Comparison of ENCODE assay signal across 8 mouse cellular contexts in genomic region chr5:134959114-134959513, GRCm38 (mm10). TPM values are rescaled to one million over a fixed set of nuclear protein-coding genes. Genes with fewer than 3 reads are reported as not detected.
DNase-seq lines count a peak whose midpoint lies in the region; ATAC-seq and TF ChIP-seq lines count a peak whose summit lies in the region.
"Had no signal": no experiment of that assay in that cellular context is flagged by ENCODE, and none has a peak within 500 bp of the region (broad histone marks: within the 10 kb centered on the region; RNA-seq: fewer than 3 reads in every experiment).

No protein-coding gene starts in this region.

- no peaks in the 10 kb centered on the region for H3K9me3 ChIP-seq in lung, embryonic 16.5 days (ENCODE audit: control insufficient read depth, low read length)
- H3K9me3 ChIP-seq in heart, embryonic 10.5 days = no peaks in the 10 kb centered on the region
- no peaks in the 10 kb centered on the region for H3K9me3 ChIP-seq in hindbrain, embryonic 13.5 days

- no peak overlapping the region for H3K27ac ChIP-seq in lung, embryonic 16.5 days (ENCODE audit: low read length)
- H3K27ac ChIP-seq in heart, embryonic 10.5 days = peak overlapping the region; percentile 37; the same call in 1 of the 2 replicates
- H3K27ac ChIP-seq in hindbrain, embryonic 13.5 days = no peak overlapping the region

- peaks cover 13% of the 10 kb centered on the region; the same call in 1 of the 2 replicates for H3K4me1 ChIP-seq in lung, embryonic 16.5 days (replicated peaks; ENCODE audit: control insufficient read depth, insufficient read depth, low read length)
- H3K4me1 ChIP-seq in heart, embryonic 10.5 days = peaks cover 21% of the 10 kb centered on the region
- H3K4me1 ChIP-seq in hindbrain, embryonic 13.5 days (replicated peaks) = no peaks in the 10 kb centered on the region

- DNase-seq in lung, postnatal 14 days = no peak
- DNase-seq in adrenal gland, postnatal 10 days = peak; percentile 79
- no peak for DNase-seq in heart, embryonic 10.5 days (ENCODE audit: low spot score)
- no peak for DNase-seq in urinary bladder, postnatal 25 days (ENCODE audit: low spot score)

- 60% methylated on average over 7 of the region's 7 CpGs for WGBS in lung, embryonic 16.5 days
- 59% methylated on average over 7 of the region's 7 CpGs for WGBS in heart, embryonic 10.5 days
- WGBS in hindbrain, embryonic 13.5 days = 84% methylated on average over 7 of the region's 7 CpGs

- no peak overlapping the region for H3K9ac ChIP-seq in lung, embryonic 16.5 days (ENCODE audit: low read length)
- H3K9ac ChIP-seq in hindbrain, embryonic 13.5 days = no peak overlapping the region

- no peaks in the 10 kb centered on the region for H3K27me3 ChIP-seq in lung, embryonic 16.5 days (ENCODE audit: control insufficient read depth, insufficient read depth, low read depth, low read length)
- H3K27me3 ChIP-seq in heart, embryonic 10.5 days (ENCODE audit: insufficient read depth, poor library complexity, severe bottlenecking) = no peaks in the 10 kb centered on the region
- no peaks in the 10 kb centered on the region for H3K27me3 ChIP-seq in myocyte (ENCODE audit: control insufficient read depth, insufficient read depth, insufficient read length)
- H3K27me3 ChIP-seq in hindbrain, embryonic 13.5 days = 0 out of 2 replicates have a peak, but pooled peaks cover under 1% of the 10 kb centered on the region

- H3K36me3 ChIP-seq in lung, embryonic 16.5 days (ENCODE audit: control insufficient read depth, insufficient read depth, low read length) = no peaks in the 10 kb centered on the region
- H3K36me3 ChIP-seq in heart, embryonic 10.5 days = no peaks in the 10 kb centered on the region
- H3K36me3 ChIP-seq in myocyte (ENCODE audit: control insufficient read depth, insufficient read depth) = no peaks in the 10 kb centered on the region
- H3K36me3 ChIP-seq in hindbrain, embryonic 13.5 days = no peaks in the 10 kb centered on the region

- TF ChIP-seq POLR2A in myocyte (IDR thresholded peaks at IDR 0.05; ENCODE audit: insufficient read length, low read depth) = no peak

- no peaks in the 10 kb centered on the region for H3K79me2 ChIP-seq in myocyte (ENCODE audit: control insufficient read depth, insufficient read depth)

- H3K4me3 ChIP-seq in lung, embryonic 16.5 days (ENCODE audit: low read length) = no peak overlapping the region
- H3K4me3 ChIP-seq in heart, embryonic 10.5 days = no peak overlapping the region
- no peak overlapping the region for H3K4me3 ChIP-seq in myocyte
- H3K4me3 ChIP-seq in hindbrain, embryonic 13.5 days = no peak overlapping the region

- H3K4me2 ChIP-seq in lung, embryonic 16.5 days (ENCODE audit: low read depth, low read length) = no peak overlapping the region
- H3K4me2 ChIP-seq in myocyte (ENCODE audit: low read depth) = peak overlapping the region; percentile 55
- no peak overlapping the region for H3K4me2 ChIP-seq in hindbrain, embryonic 13.5 days

- no peak overlapping the region for H3ac ChIP-seq in myocyte (ENCODE audit: control insufficient read depth, insufficient read length)

- ATAC-seq in lung, embryonic 16.5 days (ENCODE audit: low read depth) = peak; percentile 19; the same call in 1 of the 2 replicates
- ATAC-seq in hindbrain, embryonic 13.5 days (ENCODE audit: low FRiP score) = no peak

TF ChIP-seq in myocyte, 11 proteins besides CTCF, POLR2A, EP300 and RAD21:
- TF ChIP-seq MYOG (IDR thresholded peaks at IDR 0.05; ENCODE audit: control insufficient read depth in 1 of 3, insufficient read depth in 1 of 3, insufficient read length in 2 of 3, low read depth in 2 of 3) (peak; percentile 70 to 94 (median 91)), TCF12 (IDR thresholded peaks at IDR 0.05; ENCODE audit: insufficient read depth, poor library complexity, severe bottlenecking) (peak; percentile 73), REST (IDR thresholded peaks at IDR 0.05; ENCODE audit: insufficient read depth, insufficient read length) (no peak), MYOD1 (IDR thresholded peaks at IDR 0.05; ENCODE audit: control insufficient read depth in 1 of 3, insufficient read length in 2 of 3, low read depth in 2 of 3) (peak; percentile 81 to 90 (median 87)), E2F4 (IDR thresholded peaks at IDR 0.05; ENCODE audit: insufficient read depth) (no peak), POLR2AphosphoS2 (IDR thresholded peaks at IDR 0.05; ENCODE audit: insufficient read length, low read depth) (no peak), MAX (IDR thresholded peaks at IDR 0.05; ENCODE audit: low read depth) (peak; percentile 73), USF1 (IDR thresholded peaks at IDR 0.05; ENCODE audit: low read depth) (peak; percentile 37), TCF3 (IDR thresholded peaks at IDR 0.05; ENCODE audit: insufficient read length, low read depth) (no peak), CEBPB (IDR thresholded peaks at IDR 0.05; ENCODE audit: insufficient read depth, poor library complexity, severe bottlenecking) (no peak), SRF (IDR thresholded peaks at IDR 0.05; ENCODE audit: control insufficient read depth, insufficient read length, low read depth) (no peak)

RNA-seq across cellular contexts. Expression of gene Cldn4, which starts 12.4 kb away (rescaled TPM):
- polyA plus RNA-seq in lung, embryonic 16.5 days (2015; fragmentation: Nextera tagmentation; extraction: Ambion mirVana) = 33.0 and 33.1 TPM in 2 replicates
- under 1 TPM; 0.21 to 0.57 TPM for total RNA-seq in adrenal gland, postnatal 10 days (2021)
- 2.8 and 6.9 TPM in 2 replicates for polyA plus RNA-seq in heart, embryonic 10.5 days (2016; fragmentation: Nextera tagmentation; extraction: Ambion mirVana)
- not detected for polyA plus RNA-seq in myocyte (2012; fragmentation: generic; extraction: Trizol)
- not detected in 2 replicates for polyA plus RNA-seq in hindbrain, embryonic 13.5 days (2015; fragmentation: Nextera tagmentation; extraction: Ambion mirVana)
- total RNA-seq: left cerebral cortex, adult 8-10 months had no signal

RNA-seq across cellular contexts. Expression of gene Cldn3, which starts 26.9 kb away (rescaled TPM):
- polyA plus RNA-seq in lung, embryonic 16.5 days (2015; fragmentation: Nextera tagmentation; extraction: Ambion mirVana) = 328 and 355 TPM in 2 replicates
- total RNA-seq in adrenal gland, postnatal 10 days (2021) = 10 to 100 TPM in 1 of 2 experiments, 1 to 10 TPM in 1; 8.2 to 13.9 TPM
- 2.7 and 10.2 TPM in 2 replicates for polyA plus RNA-seq in heart, embryonic 10.5 days (2016; fragmentation: Nextera tagmentation; extraction: Ambion mirVana)
- polyA plus RNA-seq in myocyte (2012; fragmentation: generic; extraction: Trizol) = not detected
- 2.3 and 2.8 TPM in 2 replicates for polyA plus RNA-seq in hindbrain, embryonic 13.5 days (2015; fragmentation: Nextera tagmentation; extraction: Ambion mirVana)

RNA-seq across cellular contexts. Expression of gene Mettl27, which starts 26.9 kb away (rescaled TPM):
- polyA plus RNA-seq in lung, embryonic 16.5 days (2015; fragmentation: Nextera tagmentation; extraction: Ambion mirVana) = 30.6 and 33.5 TPM in 2 replicates
- 10 to 100 TPM; 23.6 to 24.2 TPM for total RNA-seq in adrenal gland, postnatal 10 days (2021)
- 8.8 and 12.1 TPM in 2 replicates for polyA plus RNA-seq in heart, embryonic 10.5 days (2016; fragmentation: Nextera tagmentation; extraction: Ambion mirVana)
- 9.1 TPM for polyA plus RNA-seq in myocyte (2012; fragmentation: generic; extraction: Trizol)
- 5.4 and 6.7 TPM in 2 replicates for polyA plus RNA-seq in hindbrain, embryonic 13.5 days (2015; fragmentation: Nextera tagmentation; extraction: Ambion mirVana)

RNA-seq across cellular contexts. Expression of gene Cldn13, which starts 43.8 kb away (rescaled TPM):
- 0.75 and 3.3 TPM in 2 replicates for polyA plus RNA-seq in lung, embryonic 16.5 days (2015; fragmentation: Nextera tagmentation; extraction: Ambion mirVana)
- 1 to 10 TPM in 1 of 2 experiments, under 1 TPM in 1; 0.75 to 3.3 TPM for total RNA-seq in adrenal gland, postnatal 10 days (2021)
- 6.1 and 8.5 TPM in 2 replicates for polyA plus RNA-seq in heart, embryonic 10.5 days (2016; fragmentation: Nextera tagmentation; extraction: Ambion mirVana)
- polyA plus RNA-seq in myocyte (2012; fragmentation: generic; extraction: Trizol) = not detected
- polyA plus RNA-seq in hindbrain, embryonic 13.5 days (2015; fragmentation: Nextera tagmentation; extraction: Ambion mirVana) = 0.31 TPM in 1 of 2 replicates, not detected in the other
- total RNA-seq: left cerebral cortex, adult 8-10 months had no signal

RNA-seq across cellular contexts. Expression of gene Abhd11, which starts 49.8 kb away (rescaled TPM):
- polyA plus RNA-seq in lung, embryonic 16.5 days (2015; fragmentation: Nextera tagmentation; extraction: Ambion mirVana) = 73.3 and 73.4 TPM in 2 replicates
- 10 to 100 TPM; 67.3 to 77.9 TPM for total RNA-seq in adrenal gland, postnatal 10 days (2021)
- polyA plus RNA-seq in heart, embryonic 10.5 days (2016; fragmentation: Nextera tagmentation; extraction: Ambion mirVana) = 57.8 and 63.7 TPM in 2 replicates
- polyA plus RNA-seq in myocyte (2012; fragmentation: generic; extraction: Trizol) = 33.0 TPM
- polyA plus RNA-seq in hindbrain, embryonic 13.5 days (2015; fragmentation: Nextera tagmentation; extraction: Ambion mirVana) = 64.6 and 65.0 TPM in 2 replicates

Comparison
In these comparisons a context has a peak if more than half of its experiments do, and no peak if none do; other contexts are left out.
1. RNA of gene Cldn3, which starts 26.9 kb away (polyA plus RNA-seq): 328 to 355 TPM in lung, embryonic 16.5 days; 2.7 to 10.2 TPM in heart, embryonic 10.5 days, 2.3 to 2.8 TPM in hindbrain, embryonic 13.5 days and not detected in myocyte (single experiment); every median in the first group is over 10 times any median in the second.